Mouse (Mus musculus) lung, postnatal 14 days (tissue): ENCODE results near the gene Srp9.
A peak's percentile ranks its signal among the peaks of the same experiment; 100 is the strongest.

Source experiments
- DNase-seq: peaks from one replicate; pipeline ENCODE4 v3.0.0; 2021

Gene Srp9

DNA sequence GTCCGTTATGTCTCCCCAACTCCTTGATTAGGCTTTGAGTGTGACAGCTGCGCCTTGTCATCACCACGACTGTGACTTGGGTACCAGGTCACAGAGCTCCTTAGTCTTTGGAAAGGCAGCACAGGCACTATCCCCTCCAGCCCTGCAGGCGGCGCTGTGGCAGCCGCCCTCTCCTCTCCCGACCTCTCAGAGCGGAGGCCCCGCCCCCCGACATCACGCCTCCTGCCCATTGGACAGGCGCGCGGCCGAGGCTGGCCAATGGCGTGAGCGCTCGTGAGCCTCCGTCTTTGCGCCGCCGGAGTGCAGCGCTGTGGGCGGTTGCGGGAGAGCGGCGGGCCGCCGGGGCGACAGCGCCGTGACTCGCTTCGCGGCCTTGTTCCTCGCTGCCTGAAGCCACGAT, at the start of gene Srp9:
Gene Srp9 (plus strand): TSS at position 232 of the 400 bp plus-strand sequence.
- peak; percentile 99 for DNase-seq

DNA sequence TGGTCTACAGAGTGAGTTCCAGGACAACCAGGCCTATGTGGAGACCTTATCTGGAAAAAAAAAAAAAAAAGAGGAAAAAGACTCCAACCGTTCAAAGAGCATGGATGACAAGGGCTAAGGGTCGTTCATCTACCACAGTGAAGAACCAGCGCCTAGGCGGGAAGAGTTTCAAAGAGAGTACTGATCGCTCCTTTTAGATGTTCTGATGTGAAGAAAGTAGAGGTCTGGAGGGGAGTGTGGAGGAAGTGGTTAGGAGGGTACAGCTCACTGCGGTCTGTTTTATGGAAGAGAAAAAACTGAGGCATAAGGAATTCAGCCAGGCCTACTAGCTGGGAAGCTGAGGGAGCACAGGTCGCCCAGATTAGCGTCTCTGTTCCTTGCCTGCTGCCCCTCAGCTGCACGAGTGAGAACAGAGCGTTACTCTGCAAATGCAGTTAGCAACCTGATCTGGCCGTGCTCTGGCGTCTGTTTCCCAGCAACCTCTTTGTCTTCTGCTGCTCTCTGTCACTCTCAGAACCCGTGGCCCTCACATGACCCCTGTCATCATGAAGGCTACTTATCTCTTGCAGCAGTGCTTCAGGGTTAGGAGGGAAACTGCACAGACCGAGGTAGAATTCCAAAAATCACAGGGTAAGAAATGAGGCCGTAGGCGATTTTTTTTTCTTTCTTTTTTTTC, 42.7 kb upstream of the Srp9 start:
- no peak for DNase-seq

DNA sequence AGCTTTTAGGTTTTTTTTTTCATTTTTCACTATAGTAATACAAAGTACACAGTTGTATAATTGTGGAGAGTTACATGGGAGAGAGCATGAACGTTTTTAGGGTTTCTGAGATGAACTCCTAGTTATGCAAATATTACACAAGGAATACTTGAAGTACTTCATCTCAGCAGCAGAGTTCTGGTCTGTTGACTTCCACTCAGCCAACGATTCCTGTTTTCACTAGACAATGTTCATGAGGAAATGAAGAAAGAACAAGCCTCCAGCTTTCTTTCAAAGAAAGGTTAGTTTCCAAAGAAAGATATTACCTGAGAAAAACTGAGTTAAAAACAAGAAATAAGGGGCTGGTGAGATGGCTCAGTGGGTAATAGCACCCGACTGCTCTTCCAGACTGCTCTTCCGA, 41.1 kb upstream of the Srp9 start:
- DNase-seq, result no peak

DNA sequence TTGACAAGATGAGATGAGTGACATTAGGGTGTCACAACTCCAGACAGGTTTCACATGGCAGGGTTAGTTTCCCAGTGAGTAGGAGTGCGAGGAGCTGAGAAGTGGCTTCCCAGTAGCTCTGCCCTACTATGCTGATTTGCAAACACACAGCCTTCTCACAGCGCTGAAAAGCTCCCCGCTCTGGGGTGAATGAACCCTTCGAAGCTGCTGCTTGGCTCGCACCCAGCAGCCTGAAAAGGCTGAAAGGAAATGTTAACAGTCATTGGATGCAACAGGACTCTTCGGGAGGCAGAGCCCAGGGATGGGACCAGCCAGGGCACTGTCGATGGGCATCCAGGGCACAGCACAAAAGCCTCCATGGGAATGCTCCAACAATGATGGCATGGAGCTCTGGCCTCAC, 37.8 kb upstream of the Srp9 start:
- no peak for DNase-seq

DNA sequence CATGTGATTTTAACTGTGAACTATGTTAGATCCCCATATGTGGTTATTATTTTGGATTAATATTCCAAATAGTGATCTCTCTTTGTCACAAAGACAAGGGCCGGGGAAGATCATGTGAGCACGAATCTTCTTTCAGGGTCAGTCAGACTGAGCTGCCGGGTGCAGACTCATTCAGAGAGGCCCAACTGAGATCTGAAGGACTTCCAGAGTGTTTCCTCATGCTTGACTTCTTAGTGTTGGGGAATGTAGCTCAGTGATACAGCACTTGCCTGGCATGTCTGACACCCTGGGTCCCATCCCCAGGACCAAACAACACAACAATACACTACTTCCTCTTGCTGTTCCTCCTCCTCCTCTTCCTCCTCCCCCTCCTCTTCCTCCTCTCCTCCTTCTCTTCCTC, 37.2 kb upstream of the Srp9 start:
- DNase-seq, result no peak

DNA sequence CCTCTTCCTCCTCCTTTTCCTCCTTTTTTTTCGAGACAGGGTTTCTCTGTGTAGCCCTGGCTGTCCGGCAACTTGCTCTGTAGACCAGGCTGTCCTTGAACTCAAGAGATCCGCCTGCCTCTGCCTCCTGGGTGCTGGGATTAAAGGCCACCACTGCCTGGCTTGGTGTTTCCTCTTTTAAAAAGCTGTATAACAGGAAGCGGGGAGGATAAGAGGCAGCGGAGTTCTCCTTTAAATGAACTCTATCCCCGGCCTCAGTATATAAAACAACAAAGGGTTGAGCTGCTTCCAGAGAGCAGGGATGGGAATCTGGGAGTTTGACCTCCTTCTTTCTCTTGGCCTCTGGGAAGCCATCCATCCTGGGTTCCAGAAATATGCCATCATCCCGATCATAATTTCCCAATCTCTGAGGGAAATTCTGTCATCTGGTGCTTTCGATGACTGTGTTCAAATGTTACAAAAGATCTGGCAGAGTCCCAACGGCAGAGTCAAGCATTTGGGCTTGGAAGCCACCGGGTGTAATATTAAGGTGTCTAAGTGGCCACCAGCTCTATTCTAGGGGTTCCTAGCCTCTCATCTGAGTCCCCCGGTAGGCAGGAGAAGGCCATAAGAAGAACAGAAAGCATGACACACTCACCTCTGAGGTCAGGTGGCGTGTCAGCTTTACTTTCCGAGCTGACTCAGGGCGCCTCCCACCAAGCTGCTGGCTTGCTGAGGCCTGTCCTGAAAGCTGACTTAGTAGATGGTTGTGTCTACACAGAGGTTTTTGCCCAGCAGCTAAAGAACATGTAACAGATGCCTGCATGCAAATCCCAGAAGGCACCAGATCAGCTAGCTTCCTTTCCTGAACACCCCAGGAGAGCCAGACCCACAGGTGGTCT, 36.5 kb upstream of the Srp9 start:
- DNase-seq, result peak; percentile 58

DNA sequence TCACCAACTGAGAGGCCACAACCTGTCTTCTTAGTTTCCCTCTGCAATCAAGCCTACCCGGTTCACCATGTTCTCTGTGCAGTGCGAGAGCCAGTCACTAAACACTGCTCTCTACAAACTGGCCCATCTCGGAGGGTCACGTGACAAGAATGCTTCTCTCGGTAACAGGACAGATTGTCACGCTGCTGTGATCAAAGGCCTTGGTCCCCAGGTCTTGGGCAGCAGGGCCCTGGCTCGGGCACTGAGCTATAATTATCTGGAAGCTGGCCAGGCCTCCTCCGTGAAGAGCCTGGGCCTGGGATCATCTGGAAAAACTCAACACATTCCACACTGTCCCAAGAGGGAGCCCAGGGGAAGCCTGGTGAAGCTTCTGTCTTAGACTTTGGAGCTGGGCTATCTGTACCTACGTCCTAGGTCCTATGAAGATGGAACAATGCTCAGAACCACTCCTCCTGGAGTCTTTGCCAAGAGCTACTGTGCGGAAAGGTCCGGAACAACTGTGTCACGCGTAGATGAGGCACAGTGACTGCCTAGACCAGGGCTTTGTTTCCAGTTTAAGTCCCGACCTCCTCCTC, 35.6 kb upstream of the Srp9 start:
- DNase-seq, result no peak

DNA sequence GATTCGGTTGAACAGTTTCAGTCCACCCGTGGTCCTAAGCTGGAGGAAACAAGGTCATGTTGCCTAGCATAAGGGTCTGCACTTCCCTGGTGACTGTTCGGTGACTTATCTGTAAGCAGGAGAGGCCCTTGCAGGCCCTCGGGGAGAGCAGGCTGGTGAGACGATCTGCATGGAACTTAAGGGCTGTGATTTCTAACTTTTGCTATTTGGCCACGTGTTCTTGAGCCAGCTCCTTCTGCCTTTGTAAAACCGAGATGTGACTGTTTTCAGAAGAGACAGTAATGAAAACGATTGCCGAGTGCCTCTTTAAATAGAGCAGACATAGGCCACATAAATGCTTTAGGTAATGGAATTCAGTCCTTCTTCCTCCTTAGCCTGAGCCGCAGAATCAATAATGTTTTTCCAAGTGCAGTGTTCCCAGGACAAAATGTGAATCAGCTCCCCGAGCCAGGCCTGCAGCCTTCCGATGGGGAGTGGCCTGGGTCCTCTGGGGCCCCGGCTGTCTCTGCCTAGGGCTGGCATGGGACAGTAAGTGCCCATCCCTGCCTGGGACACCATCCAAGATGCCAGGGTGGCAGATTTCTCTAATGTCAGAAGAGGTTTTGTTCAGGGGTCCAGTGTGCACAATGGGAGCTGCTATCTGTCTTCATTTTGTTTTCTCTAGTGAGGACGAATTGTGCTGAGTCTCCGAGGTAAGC, 34.8 kb upstream of the Srp9 start:
- DNase-seq, result no peak

DNA sequence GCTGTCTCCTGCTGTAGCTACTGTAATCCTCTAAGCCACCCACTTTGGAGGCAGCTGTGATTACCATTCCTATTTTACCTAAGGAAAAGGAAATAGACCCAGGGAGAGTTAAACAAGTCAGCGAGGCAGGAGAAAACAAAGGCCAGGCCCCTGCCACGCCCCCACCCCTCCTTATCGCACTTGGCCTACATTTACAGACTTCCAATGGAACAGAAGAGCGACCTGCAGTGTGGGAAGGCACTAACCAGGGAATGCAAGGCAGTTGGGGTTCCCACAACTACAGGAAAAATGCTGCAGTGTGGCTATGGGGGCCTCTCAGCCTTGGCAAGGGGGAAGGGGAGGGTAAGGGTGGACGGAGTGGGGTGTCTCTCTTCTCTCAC, 34.2 kb upstream of the Srp9 start:
- DNase-seq, result no peak

DNA sequence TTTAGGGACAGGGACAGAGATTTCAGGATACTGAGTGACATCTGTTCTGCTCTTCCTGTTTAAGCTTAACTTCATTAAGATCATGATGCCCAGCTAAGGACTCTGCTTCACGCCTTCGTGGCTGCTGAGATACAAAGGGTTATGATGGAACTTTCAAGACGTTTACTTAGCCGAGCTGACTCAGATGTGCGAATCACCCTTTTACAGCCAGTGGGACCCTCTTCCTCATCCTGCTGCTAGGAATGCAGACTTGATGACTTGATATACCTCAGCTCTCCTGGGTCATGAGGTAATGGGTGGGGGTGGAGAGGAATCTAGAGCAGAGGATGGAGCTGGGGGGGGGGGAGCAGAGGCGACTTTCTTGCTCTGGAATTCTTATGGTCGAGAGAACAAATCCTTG, 33.3 kb upstream of the Srp9 start:
- no peak for DNase-seq

DNA sequence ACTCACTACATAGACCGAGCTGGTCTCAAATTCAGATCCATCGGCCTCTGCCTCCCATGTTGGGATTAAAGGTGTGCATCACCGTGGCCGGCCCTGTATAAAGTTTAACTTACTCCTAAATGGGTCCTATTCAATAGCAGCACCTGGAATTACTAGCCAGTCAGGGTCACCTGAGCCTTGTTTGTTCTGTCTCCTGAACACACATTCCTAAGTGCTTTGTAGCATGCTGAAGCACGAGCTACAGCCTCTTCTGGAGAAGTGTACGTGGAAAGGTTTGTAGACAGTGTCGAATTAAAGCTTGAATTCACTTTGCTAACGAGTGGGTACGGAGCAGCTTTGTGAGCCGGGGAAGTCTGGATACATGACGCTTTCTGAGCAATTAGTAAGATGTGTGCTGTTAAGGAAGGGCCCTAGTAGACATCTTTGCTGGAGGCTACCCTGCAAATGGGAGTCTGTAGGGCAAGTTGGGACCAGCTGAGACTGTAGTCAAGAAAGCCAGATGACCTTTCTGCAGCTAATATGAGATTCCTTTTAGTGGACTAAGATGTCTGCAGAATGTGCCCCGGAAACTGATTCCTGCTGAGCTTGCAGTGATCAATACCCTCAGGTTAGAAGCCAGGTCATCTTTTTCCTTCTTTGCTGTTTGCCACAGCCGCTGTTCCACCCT, 32.7 kb upstream of the Srp9 start:
- no peak for DNase-seq

DNA sequence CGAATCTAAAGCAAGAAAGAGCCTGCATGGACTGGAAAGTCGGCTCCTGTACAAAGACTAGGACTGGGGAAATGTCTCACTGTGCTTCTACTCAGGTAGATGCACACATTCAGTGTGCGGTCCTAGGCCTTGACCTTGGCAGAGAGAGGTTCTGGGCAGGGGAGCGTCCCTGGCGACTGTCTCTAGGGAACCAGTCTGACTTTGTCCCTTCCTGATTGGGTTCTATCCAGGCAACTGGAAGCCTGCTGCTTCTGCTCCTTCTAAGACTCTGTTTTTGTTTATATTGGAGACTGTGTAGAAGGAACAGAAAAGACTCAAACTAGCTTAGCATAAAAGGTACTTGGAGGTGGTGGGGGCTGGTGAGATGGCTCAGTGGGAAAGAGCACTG, 32.1 kb upstream of the Srp9 start:
- DNase-seq, result no peak

DNA sequence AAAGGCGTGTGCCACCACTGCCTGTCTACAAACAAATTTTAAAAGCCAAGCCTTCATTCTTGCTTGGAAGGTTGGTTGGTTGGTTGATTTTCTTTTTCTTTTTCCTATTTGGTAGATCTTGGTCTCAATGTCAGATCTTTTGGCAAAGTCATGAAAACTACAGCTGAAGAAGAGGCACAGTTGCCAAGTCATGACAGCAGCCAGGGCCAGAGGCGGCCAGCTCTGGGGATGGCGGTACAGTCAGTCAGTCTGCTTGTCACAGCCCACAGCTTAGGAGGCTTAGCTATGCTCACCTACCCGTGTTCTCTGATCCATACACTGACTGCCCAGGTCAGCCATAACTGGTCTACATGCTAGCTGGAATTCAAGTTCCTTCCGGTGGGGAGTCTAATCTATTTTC, 31.1 kb upstream of the Srp9 start:
- no peak for DNase-seq

DNA sequence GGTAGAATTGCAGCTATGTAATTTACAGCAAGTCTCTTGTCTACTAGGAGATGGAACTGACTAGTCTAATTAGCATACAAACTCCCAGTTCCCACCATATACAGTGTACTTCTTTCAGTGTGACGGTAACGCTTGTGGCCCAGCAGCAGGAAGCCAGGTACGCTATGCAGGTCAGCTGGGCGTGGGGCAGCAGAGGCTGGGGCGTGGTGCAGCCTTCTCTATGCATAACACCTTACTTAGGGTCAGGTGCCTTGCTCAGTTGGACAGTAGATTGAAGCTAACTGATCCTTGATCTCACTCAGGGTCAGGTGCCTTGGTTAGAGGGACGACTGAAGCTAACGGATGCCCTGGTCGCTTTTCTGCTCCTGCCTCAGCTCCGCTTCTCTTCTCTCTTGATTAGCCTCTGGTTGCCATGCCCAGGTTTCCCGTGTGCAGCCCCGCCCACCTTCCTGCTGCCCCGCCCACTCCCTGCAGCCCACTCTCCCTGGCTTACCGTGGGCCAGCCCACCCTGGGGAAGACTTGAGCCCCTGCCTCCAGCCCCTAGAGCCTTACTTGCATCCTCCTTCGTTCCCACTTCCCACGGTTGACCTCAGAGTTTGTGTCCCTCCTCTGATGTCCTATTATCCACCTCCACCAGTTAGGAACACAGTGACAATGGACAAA, 29.9 kb upstream of the Srp9 start:
- DNase-seq, result no peak

DNA sequence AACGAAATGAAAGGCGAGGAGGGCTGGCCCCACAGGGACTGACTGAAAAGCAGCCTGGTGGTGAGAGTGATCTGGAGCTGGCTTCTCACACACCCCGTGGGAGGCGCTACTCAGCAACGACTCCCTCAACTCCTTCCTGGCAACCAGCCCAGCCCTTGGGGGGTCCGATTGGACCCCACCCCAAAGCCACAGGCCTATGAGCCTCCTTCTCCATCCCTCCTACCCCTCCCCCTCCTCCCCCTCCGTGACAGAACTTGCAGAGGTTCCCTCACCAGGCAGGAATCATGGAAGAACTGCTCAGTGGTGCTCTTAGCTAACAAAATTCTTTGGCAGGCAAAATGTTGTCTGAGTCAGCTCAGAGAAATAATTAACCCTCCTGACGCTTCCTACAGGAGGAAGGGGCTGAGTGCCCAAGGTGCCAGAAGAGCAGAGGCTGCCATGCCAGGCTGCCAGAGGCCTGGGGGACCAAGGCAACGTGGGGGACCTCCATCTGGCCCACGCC, 29.2 kb upstream of the Srp9 start:
- DNase-seq, result no peak

DNA sequence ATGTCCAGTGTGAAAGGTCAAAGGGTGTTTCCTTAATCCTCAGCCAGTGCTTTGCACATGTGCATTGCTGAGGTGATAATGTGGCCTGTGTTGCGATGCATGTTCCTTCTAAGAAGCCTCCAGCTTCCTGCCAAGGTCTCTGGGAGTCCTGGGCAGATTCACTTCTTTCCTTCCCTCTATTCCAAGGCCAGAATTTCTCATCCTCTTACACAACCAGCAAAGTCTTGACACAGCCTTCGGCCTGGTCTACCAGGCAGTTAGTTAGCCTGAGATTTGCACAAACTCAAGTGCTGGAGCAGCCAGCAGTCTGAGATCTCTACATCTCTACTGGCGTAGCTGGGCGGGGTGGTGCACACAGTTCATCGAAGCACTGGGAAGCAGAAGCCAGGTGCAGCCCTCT, 27.8 kb upstream of the Srp9 start:
- no peak for DNase-seq

DNA sequence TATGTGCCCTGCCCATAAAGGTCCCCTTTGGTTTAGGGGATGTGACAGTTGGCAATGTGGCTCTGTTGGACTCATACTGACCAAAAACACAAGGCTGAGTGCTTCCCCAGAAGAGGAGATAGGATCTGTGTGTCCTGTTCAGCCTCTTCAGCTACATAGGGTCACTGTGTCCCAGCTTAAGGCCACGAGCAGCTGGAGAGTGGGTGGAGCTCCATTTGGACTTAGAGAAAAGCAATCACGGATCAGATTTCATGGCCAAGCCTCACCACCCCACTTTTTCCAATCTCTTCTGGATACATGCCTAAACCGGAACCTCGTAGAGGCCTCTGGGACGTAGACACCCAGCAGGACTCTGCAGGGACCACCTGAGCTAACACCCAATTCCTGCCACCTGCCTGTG, 25.5 kb upstream of the Srp9 start:
- no peak for DNase-seq

DNA sequence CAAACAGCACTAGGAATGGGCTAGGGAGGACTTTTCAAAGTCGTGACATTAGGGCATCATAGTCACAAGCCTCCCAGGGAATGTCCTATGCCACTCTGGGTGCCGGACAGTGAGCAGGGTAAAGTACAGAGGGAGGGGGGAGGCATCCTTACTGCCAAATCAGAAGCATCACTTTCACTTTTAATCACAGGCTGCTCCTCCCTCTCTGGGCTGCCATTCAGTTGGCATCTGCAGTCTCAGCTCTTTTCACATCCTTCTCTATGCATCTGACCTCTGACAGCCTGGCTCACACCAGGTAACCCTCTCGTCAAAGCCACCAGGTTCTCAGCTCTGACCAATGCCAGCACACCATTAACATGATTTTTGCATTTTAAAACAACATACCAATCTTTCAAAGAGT, 24.1 kb upstream of the Srp9 start:
- DNase-seq, result no peak

DNA sequence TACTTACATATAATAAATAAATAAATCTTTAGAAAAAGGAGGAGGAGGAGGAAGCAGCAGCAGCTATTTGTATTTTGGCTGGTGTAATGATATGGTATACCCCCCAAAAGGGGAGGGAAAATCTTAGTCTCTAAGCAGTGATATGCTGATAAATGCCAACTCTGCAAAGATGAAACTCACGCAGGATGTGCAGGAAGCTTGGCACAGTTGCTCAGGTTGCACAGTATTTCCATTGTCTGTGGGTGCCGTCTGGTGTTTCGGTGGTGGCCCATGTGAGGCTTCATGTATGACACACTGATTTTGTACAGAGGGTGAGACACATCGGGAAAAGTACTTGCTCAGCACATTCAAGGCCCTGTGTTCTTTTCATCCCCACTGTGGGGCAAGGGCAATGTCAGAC, 23.1 kb upstream of the Srp9 start:
- no peak for DNase-seq

DNA sequence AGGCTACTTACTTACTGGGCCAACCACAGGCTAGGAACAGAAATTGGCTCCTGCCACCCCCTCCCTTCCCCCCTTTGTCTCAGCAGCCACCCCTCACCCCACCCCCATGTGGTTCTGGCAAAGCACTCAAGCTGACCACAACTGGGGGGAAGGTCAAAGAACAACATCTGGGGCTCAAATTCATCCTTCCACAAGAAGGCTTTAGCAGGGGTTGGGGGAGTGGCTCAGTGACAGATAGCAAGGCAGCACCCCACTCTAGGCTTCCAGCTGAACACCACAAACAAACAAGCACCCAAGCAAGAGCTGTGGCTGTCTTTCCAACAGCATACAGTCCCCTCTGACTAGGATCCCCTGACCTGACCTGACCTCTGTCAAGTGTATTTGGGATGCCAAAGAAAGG, 21.8 kb upstream of the Srp9 start:
- DNase-seq, result no peak

DNA sequence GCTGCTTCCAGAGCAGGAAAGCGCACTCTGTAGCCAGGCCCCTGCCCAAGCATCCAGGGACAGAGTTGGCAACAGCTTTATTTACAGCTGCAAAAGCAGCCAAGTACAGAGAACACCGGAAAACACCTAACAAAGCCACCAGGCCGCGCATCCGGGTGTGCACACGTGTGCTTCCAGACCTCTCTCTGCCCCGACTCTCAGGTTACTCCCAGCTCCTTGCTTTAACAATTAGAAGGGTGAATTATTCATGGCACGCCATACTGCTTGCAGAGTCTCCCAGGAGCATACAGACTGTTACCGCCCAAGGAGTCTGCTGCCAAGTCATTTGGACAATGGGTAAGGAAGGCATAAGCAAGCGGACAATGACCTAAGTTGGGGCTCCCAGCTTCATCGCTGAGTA, 21.1 kb upstream of the Srp9 start:
- no peak for DNase-seq

DNA sequence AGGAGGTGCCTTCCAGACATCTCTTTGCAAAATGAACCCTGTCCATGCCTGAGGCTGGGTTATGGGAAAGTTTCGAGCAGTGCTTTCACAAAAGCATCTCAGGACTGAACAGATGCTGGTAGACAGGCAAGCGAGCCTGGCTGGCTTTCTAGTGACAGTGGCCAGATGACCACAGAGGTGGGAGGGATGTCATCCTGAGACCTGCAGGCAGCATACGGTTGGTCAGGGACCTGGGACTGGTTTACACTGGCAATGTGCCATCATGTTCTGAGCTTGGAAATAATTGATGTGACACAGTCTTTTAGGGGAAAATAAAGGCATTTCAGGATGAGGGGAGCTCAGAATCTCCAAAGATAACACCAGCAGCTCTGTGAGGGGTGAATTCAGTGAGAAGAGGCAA, 19.5 kb upstream of the Srp9 start:
- DNase-seq, result no peak
